Mouse (Mus musculus) cerebellum, adult 2 months (tissue): Measurements from ENCODE around the gene Gm6899.

Experiments used
- CTCF ChIP-seq: fragments of 200-500 bp; IDR thresholded peaks from 2 replicates; pipeline ENCODE4 v1.5.1; 2011; ENCODE audit warnings: low read depth, mild to moderate bottlenecking, control low read depth, low read length, moderate library complexity, borderline replicate concordance; ENCODE audit not compliant: insufficient read depth
- POLR2A ChIP-seq: fragments of 200-500 bp; IDR thresholded peaks from 2 replicates; pipeline ENCODE4 v1.6.1; 2011; ENCODE audit warnings: low read length, control low read depth, borderline replicate concordance; ENCODE audit not compliant: insufficient read depth

GRCm38 (mm10) chr11:26594487-26594886 lies 1.4 kb downstream of the Gm6899 start:
- TF ChIP-seq POLR2A (no peak), CTCF (no peak)
